Mouse (Mus musculus) forebrain, postnatal 0 days (tissue): ENCODE measurements around the gene Osbpl10. TPM values are rescaled to one million over a fixed set of nuclear protein-coding genes. Genes with fewer than 3 reads are reported as not detected.

Source experiments
- ATAC-seq: fragments of 200-750 bp; cut with Nextera tagmentation; 2 replicates; pipeline ENCODE4 v1.8.0; 2017; ENCODE audit warnings: mild to moderate bottlenecking, moderate library complexity
- DNase-seq: peaks from one replicate; pipeline ENCODE4 v3.0.0-alpha.2; 2015
- H3K27ac ChIP-seq: fragments of 300-500 bp; sonication (generic); 2 replicates; pipeline ENCODE4 v1.5.1; 2014; ENCODE audit warnings: low read depth, mild to moderate bottlenecking, antibody characterized with exemption, low read length, moderate library complexity, mixed read lengths
- H3K27me3 ChIP-seq: fragments of 300-500 bp; sonication (generic); 2 replicates; pipeline ENCODE4 v1.6.1; 2014; ENCODE audit warnings: mild to moderate bottlenecking, low read length, mixed read lengths; ENCODE audit not compliant: insufficient read depth
- H3K36me3 ChIP-seq: fragments of 300-500 bp; sonication (generic); 2 replicates; pipeline ENCODE4 v1.6.1; 2014; ENCODE audit warnings: mild to moderate bottlenecking, moderate library complexity; ENCODE audit not compliant: insufficient read depth
- H3K4me1 ChIP-seq: fragments of 300-500 bp; sonication (generic); 2 replicates; pipeline ENCODE4 v1.6.1; 2014; ENCODE audit warnings: antibody characterized with exemption; ENCODE audit not compliant: insufficient read depth
- H3K4me2 ChIP-seq: fragments of 300-500 bp; sonication (generic); 2 replicates; pipeline ENCODE4 v1.6.1; 2014; ENCODE audit warnings: low read depth, mild to moderate bottlenecking, moderate library complexity
- H3K4me3 ChIP-seq: fragments of 300-500 bp; sonication (generic); 2 replicates; pipeline ENCODE4 v1.5.1; 2014; ENCODE audit warnings: low read depth, low read length, mixed read lengths
- H3K9ac ChIP-seq: fragments of 300-500 bp; sonication (generic); 2 replicates; pipeline ENCODE4 v1.6.1; 2014; ENCODE audit warnings: mild to moderate bottlenecking
- H3K9me3 ChIP-seq: fragments of 300-500 bp; sonication (generic); 2 replicates; pipeline ENCODE4 v1.6.1; 2016; ENCODE audit warnings: low read length
- CTCF ChIP-seq: sonication (generic); IDR thresholded peaks from 2 replicates; pipeline ENCODE4 v1.5.1; 2016; ENCODE audit warnings: antibody characterized with exemption, control low read depth, low read depth
- WGBS: fragments of 180-500 bp; shearing (Covaris S2); extraction: QIAGEN DNeasy Blood & Tissue Kit; methylation state at CpG from one replicate; pipeline ENCODE4 v1.1.7; 2014; 5-methylcytosine and 5-hydroxymethylcytosine counted together
- polyA plus RNA-seq: library from polyadenylated mRNA; unstranded; fragments of >200 nt; fragmentation: Nextera tagmentation; extraction: Ambion mirVana; gene quantifications from 2 replicates; pipeline ENCODE4 v1.2.1, GENCODE M21; 2015
- total RNA-seq: library from RNA; depleted of rRNA; stranded (reverse); fragments of >200 nt; gene quantifications from 2 replicates; pipeline ENCODE4 v1.2.3, GENCODE M21; 2014

Gene Osbpl10
- total and polyA plus RNA-seq, 2 experiments from 2014 or later: 3.0 to 22.4 TPM

GRCm38 (mm10) chr9:115049981-115050720 lies 71.8 kb downstream of the Osbpl10 start:
- H3K9ac ChIP-seq: no peak overlapping the region

GRCm38 (mm10) chr9:115051976-115052375 lies 73.6 kb downstream of the Osbpl10 start:
- 82% methylated on average over 3 of the region's 3 CpGs for WGBS
- Histone ChIP-seq H3K27me3 (no peaks in the 10 kb centered on the region), H3K9me3 (no peaks in the 10 kb centered on the region), H3K4me3 (no peak overlapping the region), H3K4me1 (no peaks in the 10 kb centered on the region), H3K36me3 (no peaks in the 10 kb centered on the region), H3K9ac (no peak overlapping the region), H3K27ac (no peak overlapping the region), H3K4me2 (no peak overlapping the region)
- ATAC-seq (no peak), DNase-seq (no peak)
- TF ChIP-seq CTCF: 0 out of 2 replicates have a peak, but pooled peaks have one; percentile 14

More at GRCm38 (mm10) chr9:115049981-115050720, 71.8 kb downstream of the Osbpl10 start:
- Histone ChIP-seq H3K27me3 (no peaks in the 10 kb centered on the region), H3K36me3 (no peaks in the 10 kb centered on the region), H3K4me3 (no peak overlapping the region), H3K4me1 (no peaks in the 10 kb centered on the region), H3K27ac (no peak overlapping the region), H3K9me3 (no peaks in the 10 kb centered on the region), H3K4me2 (no peak overlapping the region)
- WGBS: 74% methylated on average over 13 of the region's 13 CpGs
- TF ChIP-seq CTCF: no peak
- ATAC-seq (no peak), DNase-seq (no peak)

DNA sequence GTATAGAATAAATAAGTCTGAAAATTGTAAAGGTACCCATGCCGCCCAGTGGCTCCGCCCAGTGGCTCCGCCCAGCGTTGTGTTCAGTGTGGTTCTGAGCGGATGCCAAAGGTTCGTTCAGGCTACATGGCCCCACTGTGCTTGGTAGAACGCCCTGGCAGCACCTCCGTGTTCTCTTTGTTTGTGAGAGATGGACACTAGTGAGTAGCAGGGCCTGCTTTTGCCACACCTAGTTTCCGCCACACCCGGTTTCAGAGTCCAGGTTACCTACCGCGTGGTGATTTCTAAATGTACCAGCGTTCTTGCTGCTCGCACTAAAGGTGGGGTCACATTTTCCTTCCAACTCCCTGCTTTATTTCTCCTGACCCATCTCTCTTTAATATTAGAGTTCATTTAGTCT lies 75.4 kb downstream of the Osbpl10 start:
- 91% methylated on average over 14 of the region's 14 CpGs for WGBS
- ATAC-seq: no peak
- Histone ChIP-seq H3K9me3 (no peaks in the 10 kb centered on the region), H3K27me3 (no peaks in the 10 kb centered on the region), H3K36me3 (no peaks in the 10 kb centered on the region), H3K27ac (no peak overlapping the region), H3K4me1 (no peaks in the 10 kb centered on the region), H3K4me3 (no peak overlapping the region), H3K4me2 (no peak overlapping the region), H3K9ac (no peak overlapping the region)
- TF ChIP-seq CTCF: no peak
- DNase-seq: no peak

- no peaks in the 10 kb centered on the region for H3K36me3 ChIP-seq
- 0 out of 2 replicates have a peak overlapping the region, but pooled peaks have one; percentile 15 for H3K9ac ChIP-seq
- H3K27ac ChIP-seq: no peak overlapping the region
- no peak overlapping the region for H3K4me3 ChIP-seq
- H3K9me3 ChIP-seq: no peaks in the 10 kb centered on the region
- no peak overlapping the region for H3K4me2 ChIP-seq
- ATAC-seq (no peak), DNase-seq (no peak)
- WGBS: 74% methylated on average over 8 of the region's 8 CpGs
- H3K4me1 ChIP-seq: no peaks in the 10 kb centered on the region
- H3K27me3 ChIP-seq: no peaks in the 10 kb centered on the region
- no peak for TF ChIP-seq CTCF
Measured at GRCm38 (mm10) chr9:115055041-115055830, 76.9 kb downstream of the Osbpl10 start.

DNA sequence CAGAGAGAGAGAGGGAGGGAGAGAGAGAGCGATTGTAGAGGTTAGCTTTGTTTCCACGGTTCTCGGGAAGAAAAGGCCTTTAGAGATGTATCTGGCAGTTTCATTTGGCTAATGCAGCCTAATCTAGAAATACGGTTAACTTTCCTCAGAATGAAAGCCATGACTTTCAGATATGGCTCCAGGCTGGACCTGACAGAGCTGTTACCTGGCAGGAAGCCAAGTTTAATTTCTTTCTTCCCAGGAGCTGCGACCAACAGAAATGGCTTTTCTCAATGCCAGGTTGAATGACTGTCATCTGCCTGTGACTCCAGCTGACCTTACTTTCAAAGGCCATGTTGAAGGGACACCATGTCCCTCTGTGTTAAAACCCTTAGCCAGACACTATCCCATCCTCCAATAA lies 80.4 kb downstream of the Osbpl10 start:
- no peak for TF ChIP-seq CTCF
- no peak for DNase-seq
- no peaks in the 10 kb centered on the region for H3K36me3 ChIP-seq
- H3K9me3 ChIP-seq: no peaks in the 10 kb centered on the region
- WGBS: 28% methylated on average over 5 of the region's 5 CpGs
- no peaks in the 10 kb centered on the region for H3K4me1 ChIP-seq
- no peak overlapping the region for H3K9ac ChIP-seq
- no peak overlapping the region for H3K4me3 ChIP-seq
- no peak for ATAC-seq
- H3K27me3 ChIP-seq: no peaks in the 10 kb centered on the region
- H3K27ac ChIP-seq: no peak overlapping the region
- H3K4me2 ChIP-seq: no peak overlapping the region

GRCm38 (mm10) chr9:115064834-115065233 lies 86.5 kb downstream of the Osbpl10 start:
- no peaks in the 10 kb centered on the region for H3K27me3 ChIP-seq
- no peak for DNase-seq
- WGBS: 100% methylated on average over 1 of the region's 1 CpGs
- H3K4me1 ChIP-seq: no peaks in the 10 kb centered on the region
- H3K9ac ChIP-seq: no peak overlapping the region
- no peaks in the 10 kb centered on the region for H3K36me3 ChIP-seq
- H3K4me2 ChIP-seq: no peak overlapping the region
- TF ChIP-seq CTCF: peak; percentile 14; the same call in 1 of the 2 replicates
- no peaks in the 10 kb centered on the region for H3K9me3 ChIP-seq
- no peak overlapping the region for H3K4me3 ChIP-seq
- ATAC-seq: no peak
- H3K27ac ChIP-seq: no peak overlapping the region

- no peak for TF ChIP-seq CTCF
- no peaks in the 10 kb centered on the region for H3K27me3 ChIP-seq
Measured at GRCm38 (mm10) chr9:115067071-115067470, 88.7 kb downstream of the Osbpl10 start.

More at GRCm38 (mm10) chr9:115067071-115067470, 88.7 kb downstream of the Osbpl10 start:
- Histone ChIP-seq H3K27ac (no peak overlapping the region), H3K36me3 (no peaks in the 10 kb centered on the region), H3K4me3 (no peak overlapping the region), H3K4me1 (no peaks in the 10 kb centered on the region), H3K9me3 (no peaks in the 10 kb centered on the region), H3K9ac (no peak overlapping the region), H3K4me2 (no peak overlapping the region)
- WGBS: 74% methylated on average over 9 of the region's 9 CpGs
- ATAC-seq: no peak
- DNase-seq: no peak
